In the genomic region with DNA sequence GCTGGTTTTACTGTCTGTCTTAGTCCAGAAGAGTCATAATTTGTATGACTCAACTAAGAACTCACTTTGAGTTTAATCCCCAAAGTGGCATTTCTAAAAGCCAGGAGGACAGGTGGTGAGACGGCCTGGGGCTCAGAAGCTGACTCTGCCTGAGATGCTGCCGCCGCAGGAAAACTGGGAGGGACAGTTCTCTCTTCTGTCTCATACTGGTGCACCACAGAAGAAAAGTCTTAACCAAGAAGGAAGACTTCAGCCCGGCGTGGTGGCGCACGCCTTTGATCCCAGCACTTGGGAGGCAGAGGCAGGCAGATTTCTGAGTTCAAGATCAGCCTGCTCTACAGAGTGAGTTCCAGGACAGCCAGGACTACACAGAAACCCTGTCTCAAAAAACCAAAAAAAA, we compare ENCODE assay signal across 8 mouse cellular contexts. TPM values are rescaled to one million over a fixed set of nuclear protein-coding genes. Genes with fewer than 3 reads are reported as not detected.
A peak's percentile ranks its signal among the peaks of the same experiment; 100 is the strongest.
DNase-seq lines count a peak whose midpoint lies in the region; ATAC-seq and TF ChIP-seq lines count a peak whose summit lies in the region.

No protein-coding gene starts in this region.

- no peak for TF ChIP-seq CTCF in forebrain, postnatal 0 days (IDR thresholded peaks at IDR 0.05; ENCODE audit: low read depth)
- TF ChIP-seq CTCF in liver, postnatal 0 days (IDR thresholded peaks at IDR 0.05; ENCODE audit: low read depth): no peak

- H3K9me3 ChIP-seq in kidney, embryonic 15.5 days (replicated peaks): no peaks in the 10 kb centered on the region
- no peaks in the 10 kb centered on the region for H3K9me3 ChIP-seq in forebrain, postnatal 0 days (ENCODE audit: low read length)
- H3K9me3 ChIP-seq in liver, postnatal 0 days (ENCODE audit: low read length): no peaks in the 10 kb centered on the region

- TF ChIP-seq EP300 in liver, postnatal 0 days (IDR thresholded peaks at IDR 0.05; ENCODE audit: low read depth): no peak

- H3K27me3 ChIP-seq in kidney, embryonic 15.5 days: no peaks in the 10 kb centered on the region
- H3K27me3 ChIP-seq in forebrain, postnatal 0 days (ENCODE audit: insufficient read depth, low read length): no peaks in the 10 kb centered on the region
- no peaks in the 10 kb centered on the region for H3K27me3 ChIP-seq in liver, postnatal 0 days (ENCODE audit: insufficient read depth, low read length)

- peak overlapping the region; percentile 66 for H3K4me2 ChIP-seq in kidney, embryonic 15.5 days
- peak overlapping the region; percentile 71; the same call in 1 of the 2 replicates for H3K4me2 ChIP-seq in forebrain, postnatal 0 days (ENCODE audit: low read depth)
- H3K4me2 ChIP-seq in liver, postnatal 0 days (ENCODE audit: low read depth, low read length): peak overlapping the region; percentile 72

- peak overlapping the region; percentile 98 for H3K27ac ChIP-seq in kidney, embryonic 15.5 days
- H3K27ac ChIP-seq in forebrain, postnatal 0 days (ENCODE audit: low read depth, low read length): peak overlapping the region; percentile 89; the same call in 1 of the 2 replicates
- H3K27ac ChIP-seq in liver, postnatal 0 days (ENCODE audit: low read depth): peak overlapping the region; percentile 87

- peaks cover 50% of the 10 kb centered on the region for H3K36me3 ChIP-seq in kidney, embryonic 15.5 days
- peaks cover 38% of the 10 kb centered on the region for H3K36me3 ChIP-seq in forebrain, postnatal 0 days (ENCODE audit: insufficient read depth)
- H3K36me3 ChIP-seq in liver, postnatal 0 days (replicated peaks; ENCODE audit: insufficient read depth, low read length): peaks cover 41% of the 10 kb centered on the region

- no peak overlapping the region for H3K9ac ChIP-seq in kidney, embryonic 15.5 days
- no peak overlapping the region for H3K9ac ChIP-seq in forebrain, postnatal 0 days
- H3K9ac ChIP-seq in liver, postnatal 0 days (replicated peaks): no peak overlapping the region

- peaks cover 29% of the 10 kb centered on the region for H3K4me1 ChIP-seq in kidney, embryonic 15.5 days
- no peaks in the 10 kb centered on the region for H3K4me1 ChIP-seq in forebrain, postnatal 0 days (ENCODE audit: insufficient read depth)
- H3K4me1 ChIP-seq in liver, postnatal 0 days (ENCODE audit: insufficient read depth): peaks cover 9% of the 10 kb centered on the region

- intact Hi-C loops in left cerebral cortex, postnatal 36 days (cut with DNase I): no loop called here

- H3K4me3 ChIP-seq in kidney, embryonic 15.5 days (replicated peaks): peak overlapping the region; percentile 67; the same call in 1 of the 2 replicates
- no peak overlapping the region for H3K4me3 ChIP-seq in forebrain, postnatal 0 days (ENCODE audit: low read depth, low read length)
- H3K4me3 ChIP-seq in liver, postnatal 0 days (ENCODE audit: low read depth, low read length): peak overlapping the region; percentile 66; the same call in 1 of the 2 replicates

- DNase-seq in kidney, postnatal 4 days: no peak
- peak; percentile 50 for DNase-seq in ZHBTc4 (ENCODE audit: low read depth, low spot score)
- DNase-seq in forebrain, postnatal 0 days: no peak
- no peak for DNase-seq in liver, postnatal 0 days
- no peak for DNase-seq in adipocyte (ENCODE audit: low spot score)
- no peak for DNase-seq in cerebellum, postnatal 4 days (ENCODE audit: low spot score in 2 of 2)
- DNase-seq in left cerebral cortex, postnatal 36 days (ENCODE audit: low spot score in 2 of 2): no peak

- 87% methylated on average over 7 of the region's 7 CpGs for WGBS in kidney, embryonic 15.5 days
- 86% methylated on average over 7 of the region's 7 CpGs for WGBS in forebrain, postnatal 0 days
- 89% methylated on average over 7 of the region's 7 CpGs for WGBS in liver, postnatal 0 days (ENCODE audit: insufficient replicate concordance)

- ATAC-seq in kidney, embryonic 15.5 days (replicated peaks; ENCODE audit: low FRiP score): peak; percentile 1; the same call in 1 of the 2 replicates
- ATAC-seq in forebrain, postnatal 0 days: no peak
- ATAC-seq in liver, postnatal 0 days: no peak

RNA-seq across cellular contexts. Expression of gene Eci1, which starts 0.5 kb away (rescaled TPM):
- 115 and 117 TPM in 2 replicates for polyA plus RNA-seq in kidney, embryonic 15.5 days (2015; fragmentation: Nextera tagmentation; extraction: Ambion mirVana)
- total RNA-seq in forebrain, postnatal 0 days (2014; rRNA removed): 20.2 and 22.0 TPM in 2 replicates
- polyA plus RNA-seq in forebrain, postnatal 0 days (2015; fragmentation: Nextera tagmentation; extraction: Ambion mirVana): 23.3 and 30.0 TPM in 2 replicates
- polyA plus RNA-seq in liver, postnatal 0 days (2015; fragmentation: Nextera tagmentation; extraction: Ambion mirVana): 162 and 193 TPM in 2 replicates
- 10 to 100 TPM; 26.7 to 30.3 TPM for total RNA-seq in left cerebral cortex, postnatal 36 days (2021)

RNA-seq across cellular contexts. Expression of gene Rnps1, which starts 11.5 kb away (rescaled TPM):
- 293 and 318 TPM in 2 replicates for polyA plus RNA-seq in kidney, embryonic 15.5 days (2015; fragmentation: Nextera tagmentation; extraction: Ambion mirVana)
- total RNA-seq in forebrain, postnatal 0 days (2014; rRNA removed): 289 and 291 TPM in 2 replicates
- polyA plus RNA-seq in forebrain, postnatal 0 days (2015; fragmentation: Nextera tagmentation; extraction: Ambion mirVana): 361 and 363 TPM in 2 replicates
- polyA plus RNA-seq in liver, postnatal 0 days (2015; fragmentation: Nextera tagmentation; extraction: Ambion mirVana): 67.4 and 69.9 TPM in 2 replicates
- total RNA-seq in left cerebral cortex, postnatal 36 days (2021): 100 to 1,000 TPM; 125 to 132 TPM

RNA-seq across cellular contexts. Expression of gene Dnase1l2, which starts 17.0 kb away (rescaled TPM):
- polyA plus RNA-seq in kidney, embryonic 15.5 days (2015; fragmentation: Nextera tagmentation; extraction: Ambion mirVana): 2.4 and 3.2 TPM in 2 replicates
- 4.7 and 6.2 TPM in 2 replicates for total RNA-seq in forebrain, postnatal 0 days (2014; rRNA removed)
- 0.82 and 0.92 TPM in 2 replicates for polyA plus RNA-seq in forebrain, postnatal 0 days (2015; fragmentation: Nextera tagmentation; extraction: Ambion mirVana)
- 0.22 and 0.35 TPM in 2 replicates for polyA plus RNA-seq in liver, postnatal 0 days (2015; fragmentation: Nextera tagmentation; extraction: Ambion mirVana)
- 1 to 10 TPM; 3.2 to 7.2 TPM for total RNA-seq in left cerebral cortex, postnatal 36 days (2021)

RNA-seq across cellular contexts. Expression of gene E4f1, which starts 44.2 kb away (rescaled TPM):
- 29.9 and 36.7 TPM in 2 replicates for polyA plus RNA-seq in kidney, embryonic 15.5 days (2015; fragmentation: Nextera tagmentation; extraction: Ambion mirVana)
- 34.2 and 37.5 TPM in 2 replicates for total RNA-seq in forebrain, postnatal 0 days (2014; rRNA removed)
- polyA plus RNA-seq in forebrain, postnatal 0 days (2015; fragmentation: Nextera tagmentation; extraction: Ambion mirVana): 9.2 and 25.6 TPM in 2 replicates
- polyA plus RNA-seq in liver, postnatal 0 days (2015; fragmentation: Nextera tagmentation; extraction: Ambion mirVana): 4.5 and 6.4 TPM in 2 replicates
- total RNA-seq in left cerebral cortex, postnatal 36 days (2021): 10 to 100 TPM; 26.2 to 40.9 TPM

RNA-seq across cellular contexts. Expression of gene Pgp, which starts 44.3 kb away (rescaled TPM):
- polyA plus RNA-seq in kidney, embryonic 15.5 days (2015; fragmentation: Nextera tagmentation; extraction: Ambion mirVana): 49.9 and 53.3 TPM in 2 replicates
- 37.8 and 39.5 TPM in 2 replicates for total RNA-seq in forebrain, postnatal 0 days (2014; rRNA removed)
- 68.1 and 72.5 TPM in 2 replicates for polyA plus RNA-seq in forebrain, postnatal 0 days (2015; fragmentation: Nextera tagmentation; extraction: Ambion mirVana)
- 35.6 and 40.9 TPM in 2 replicates for polyA plus RNA-seq in liver, postnatal 0 days (2015; fragmentation: Nextera tagmentation; extraction: Ambion mirVana)
- 10 to 100 TPM; 60.4 to 75.1 TPM for total RNA-seq in left cerebral cortex, postnatal 36 days (2021)
